Mouse (Mus musculus) embryonic facial prominence, embryonic 11.5 days (tissue): ENCODE measurements around the gene Hey2. TPM values are rescaled to one million over a fixed set of nuclear protein-coding genes. Genes with fewer than 3 reads are reported as not detected.
A peak's percentile ranks its signal among the peaks of the same experiment; 100 is the strongest.

Source experiments
- ATAC-seq: fragments of 200-750 bp; cut with Nextera tagmentation; replicated peaks from 2 replicates; pipeline ENCODE4 v1.8.0; 2017; ENCODE audit warnings: low read depth; ENCODE audit not compliant: insufficient number of reproducible peaks, low FRiP score, low TSS enrichment
- DNase-seq: peaks from one replicate; pipeline ENCODE4 v3.0.0-alpha.2; 2015; ENCODE audit warnings: low spot score
- H3K27ac ChIP-seq: fragments of 300-500 bp; sonication (generic); replicated peaks from 2 replicates; pipeline ENCODE4 v1.5.1; 2014; ENCODE audit warnings: mild to moderate bottlenecking, low read depth, low read length, control low read depth
- H3K27me3 ChIP-seq: fragments of 300-500 bp; sonication (generic); 2 replicates; pipeline ENCODE4 v1.6.1; 2014; ENCODE audit warnings: mild to moderate bottlenecking, low read length, moderate library complexity, mixed read lengths; ENCODE audit not compliant: control insufficient read depth, insufficient read depth
- H3K36me3 ChIP-seq: fragments of 300-500 bp; sonication (generic); replicated peaks from 2 replicates; pipeline ENCODE4 v1.6.1; 2014; ENCODE audit warnings: low read depth, mild to moderate bottlenecking, low read length, moderate library complexity, mixed read lengths; ENCODE audit not compliant: control insufficient read depth, insufficient read depth
- H3K4me1 ChIP-seq: fragments of 300-500 bp; sonication (generic); 2 replicates; pipeline ENCODE4 v1.6.1; 2014; ENCODE audit warnings: low read length, mixed read lengths; ENCODE audit not compliant: control insufficient read depth, insufficient read depth
- H3K4me2 ChIP-seq: fragments of 300-500 bp; sonication (generic); 2 replicates; pipeline ENCODE4 v1.6.1; 2014; ENCODE audit warnings: low read depth, mild to moderate bottlenecking, control low read depth, low read length, moderate library complexity
- H3K4me3 ChIP-seq: fragments of 300-500 bp; sonication (generic); 2 replicates; pipeline ENCODE4 v1.5.1; 2014; ENCODE audit warnings: low read depth, low read length, control low read depth
- H3K9ac ChIP-seq: fragments of 300-500 bp; sonication (generic); replicated peaks from 2 replicates; pipeline ENCODE4 v1.6.1; 2014; ENCODE audit warnings: mild to moderate bottlenecking, control low read depth, low read length
- H3K9me3 ChIP-seq: fragments of 300-500 bp; sonication (generic); replicated peaks from 2 replicates; pipeline ENCODE4 v1.6.1; 2016; ENCODE audit warnings: mild to moderate bottlenecking, low read length, inconsistent platforms, mixed read lengths; ENCODE audit not compliant: control insufficient read depth
- WGBS: fragments of 180-500 bp; shearing (Covaris S2); extraction: QIAGEN DNeasy Blood & Tissue Kit; methylation state at CpG from one replicate; pipeline ENCODE4 v1.1.7; 2014; 5-methylcytosine and 5-hydroxymethylcytosine counted together
- polyA plus RNA-seq: library from polyadenylated mRNA; unstranded; fragments of >200 nt; fragmentation: Nextera tagmentation; extraction: Ambion mirVana; gene quantifications from 2 replicates; pipeline ENCODE4 v1.2.1, GENCODE M21; 2014

The Hey2 gene
- polyA plus RNA-seq: 6.6 and 7.1 TPM in 2 replicates

DNA sequence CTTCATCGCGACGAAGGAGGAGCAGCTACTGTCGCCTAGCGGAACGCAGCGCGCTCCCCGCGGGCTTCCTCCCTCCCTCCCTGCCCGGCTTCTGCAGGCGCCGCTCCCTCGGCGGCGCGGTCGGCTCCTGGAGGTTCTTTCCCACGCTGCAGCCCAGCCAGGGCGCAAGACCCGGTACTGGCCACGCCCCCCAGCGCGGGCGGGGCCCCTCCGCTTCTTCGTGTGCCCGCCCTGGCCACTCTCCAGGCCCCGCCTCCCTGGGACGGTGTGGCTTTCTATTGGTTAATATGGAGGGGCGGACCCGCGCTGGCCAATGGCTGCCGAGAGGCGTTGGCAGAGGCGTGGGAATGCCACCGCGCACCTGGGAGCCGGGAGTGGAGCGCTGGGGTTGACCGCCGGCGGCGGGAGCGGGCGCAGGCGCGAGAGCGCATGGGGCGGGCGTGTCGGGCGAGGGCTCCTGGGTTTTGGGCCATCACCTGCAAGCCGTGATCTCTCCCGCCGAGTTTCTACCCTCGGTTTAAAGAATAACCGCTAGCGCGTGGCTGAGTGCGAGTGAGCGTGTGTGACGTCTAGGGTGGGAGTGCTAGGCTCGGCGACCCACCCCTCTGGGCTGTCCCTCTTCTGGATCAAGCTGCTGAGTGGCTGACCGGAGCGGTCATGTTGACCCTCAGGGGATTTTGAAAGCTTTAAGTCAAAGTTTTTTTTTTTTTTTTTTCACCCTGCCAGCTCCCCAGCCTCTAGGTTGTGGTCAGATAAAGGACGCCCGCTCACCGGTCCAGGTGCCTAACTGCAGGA, at the start of gene Hey2:
Gene Hey2 (minus strand): TSS at position 159 of the 795 bp plus-strand sequence.
- ATAC-seq (peak; percentile 99), DNase-seq (peak; percentile 99)
- H3K36me3 ChIP-seq: no peaks in the 10 kb centered on the region
- H3K9ac ChIP-seq: peak within 1 kb of the TSS; percentile 44
- H3K27ac ChIP-seq: no peak within 1 kb of the TSS
- H3K4me2 ChIP-seq: peak within 1 kb of the TSS; percentile 90
- peaks cover 8% of the 10 kb centered on the region; the same call in 1 of the 2 replicates for H3K27me3 ChIP-seq
- under 1% methylated on average over 69 of the region's 70 CpGs for WGBS
- peak within 1 kb of the TSS; percentile 60 for H3K4me3 ChIP-seq
- peaks cover 6% of the 10 kb centered on the region; the same call in 1 of the 2 replicates for H3K4me1 ChIP-seq
- H3K9me3 ChIP-seq: no peaks in the 10 kb centered on the region

DNA sequence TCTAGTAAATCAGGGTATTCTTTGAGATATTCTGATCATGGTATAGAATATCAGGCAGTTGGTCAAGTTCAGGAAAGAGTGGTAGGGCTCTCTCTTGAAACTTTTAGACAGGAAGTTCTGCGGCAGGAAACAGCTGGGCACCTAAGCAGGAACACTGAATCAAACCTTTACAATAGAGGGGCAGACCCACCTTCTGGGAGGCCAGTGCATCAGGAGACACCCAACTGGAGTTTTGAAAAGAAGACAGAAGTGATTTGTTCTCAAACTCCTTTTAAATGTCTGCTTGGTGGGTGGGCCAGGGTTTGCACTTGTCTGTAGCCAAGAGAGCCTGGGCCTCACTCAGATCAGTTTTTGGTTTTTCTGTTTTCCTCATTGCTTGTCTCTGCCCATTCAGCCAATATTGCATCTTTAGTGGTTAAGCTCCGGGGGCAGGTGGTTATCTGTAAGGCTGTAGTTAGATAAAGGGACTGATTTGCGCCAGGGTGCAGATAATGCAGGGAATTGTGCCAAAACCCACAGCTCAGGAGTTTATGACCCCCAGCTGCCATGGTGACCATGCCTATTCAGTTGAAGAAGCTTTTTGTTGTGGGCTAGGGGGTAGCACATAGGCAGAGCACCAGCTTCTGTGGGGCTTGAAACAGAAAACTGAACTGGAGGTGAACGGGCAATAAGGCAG, 40.6 kb upstream of the Hey2 start:
- no peak overlapping the region for H3K4me3 ChIP-seq
- H3K4me2 ChIP-seq: no peak overlapping the region
- ATAC-seq (no peak), DNase-seq (no peak)
- WGBS: 77% methylated on average over 4 of the region's 4 CpGs
- no peaks in the 10 kb centered on the region for H3K36me3 ChIP-seq
- H3K27ac ChIP-seq: no peak overlapping the region
- H3K4me1 ChIP-seq: no peaks in the 10 kb centered on the region
- H3K9me3 ChIP-seq: no peaks in the 10 kb centered on the region
- H3K27me3 ChIP-seq: no peaks in the 10 kb centered on the region
- H3K9ac ChIP-seq: no peak overlapping the region

- Histone ChIP-seq H3K27ac (no peak overlapping the region), H3K36me3 (no peaks in the 10 kb centered on the region), H3K4me1 (no peaks in the 10 kb centered on the region), H3K4me3 (no peak overlapping the region), H3K27me3 (no peaks in the 10 kb centered on the region), H3K4me2 (no peak overlapping the region), H3K9ac (no peak overlapping the region), H3K9me3 (no peaks in the 10 kb centered on the region)
- DNase-seq: no peak
- WGBS: 91% methylated on average over 10 of the region's 10 CpGs
- no peak for ATAC-seq
These were observed 38.5 kb upstream of the Hey2 start for GRCm38 (mm10) chr10:30881109-30881508.

- Histone ChIP-seq H3K27me3 (peaks cover 8% of the 10 kb centered on the region; the same call in 1 of the 2 replicates), H3K4me1 (peaks cover 6% of the 10 kb centered on the region; the same call in 1 of the 2 replicates), H3K4me3 (no peak overlapping the region), H3K9me3 (no peaks in the 10 kb centered on the region), H3K4me2 (no peak overlapping the region), H3K9ac (no peak overlapping the region), H3K36me3 (no peaks in the 10 kb centered on the region), H3K27ac (no peak overlapping the region)
- no peak for DNase-seq
- ATAC-seq: no peak
- WGBS: 10% methylated on average over 13 of the region's 13 CpGs
These were observed 2.7 kb upstream of the Hey2 start for GRCm38 (mm10) chr10:30845101-30845825.

DNA sequence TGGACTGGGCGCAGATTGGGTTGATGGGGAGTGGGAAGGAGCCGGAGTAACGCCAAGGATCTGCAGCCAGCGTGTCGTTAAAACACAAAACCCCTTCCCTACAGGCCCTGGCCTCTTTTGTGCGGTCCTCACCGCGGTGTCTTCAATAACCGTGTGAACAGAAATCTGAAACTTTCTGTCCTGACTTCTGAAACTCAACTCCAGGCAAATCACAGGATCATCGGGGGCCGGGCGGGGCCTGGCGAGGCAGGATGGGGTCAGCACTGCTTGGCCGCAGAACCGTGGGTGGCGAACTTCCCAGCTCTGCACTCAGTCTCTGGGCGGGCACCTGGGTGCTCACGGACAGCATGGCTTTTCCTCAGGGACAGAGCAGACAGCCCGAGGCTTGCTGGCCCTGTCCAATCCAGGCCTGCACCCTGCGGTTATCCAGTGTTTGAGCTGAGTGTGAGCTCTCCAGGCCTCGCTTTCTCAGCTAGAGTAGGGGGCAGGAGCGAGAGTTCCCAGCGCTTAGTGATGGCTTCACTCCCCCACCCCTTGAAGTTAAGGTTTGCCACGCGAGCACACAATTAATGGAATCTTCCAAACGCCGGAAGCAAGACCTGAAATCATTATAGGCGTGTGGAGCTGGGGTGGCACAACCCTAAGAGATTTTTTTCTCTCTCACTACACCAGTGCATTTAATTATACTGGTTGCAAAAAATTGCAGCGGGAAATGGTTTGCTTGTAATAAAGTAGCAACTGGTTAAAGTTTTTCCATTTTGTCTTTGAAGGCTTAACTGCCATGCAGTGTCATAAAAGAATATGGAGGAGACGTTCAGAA, 1.8 kb upstream of the Hey2 start:
- Histone ChIP-seq H3K4me2 (peak overlapping the region; percentile 90), H3K4me1 (peaks cover 6% of the 10 kb centered on the region; the same call in 1 of the 2 replicates), H3K9me3 (no peaks in the 10 kb centered on the region), H3K27me3 (peaks cover 8% of the 10 kb centered on the region; the same call in 1 of the 2 replicates), H3K27ac (0 out of 2 replicates have a peak overlapping the region, but pooled peaks have one; percentile 22), H3K4me3 (peak overlapping the region; percentile 60), H3K36me3 (no peaks in the 10 kb centered on the region), H3K9ac (peak overlapping the region; percentile 43)
- WGBS: 1% methylated on average over 30 of the region's 30 CpGs
- DNase-seq (peak; percentile 45), ATAC-seq (0 out of 2 replicates have a peak, but pooled peaks have one; percentile 11)

GRCm38 (mm10) chr10:30843438-30844190, 1.0 kb upstream of the Hey2 start:
- Histone ChIP-seq H3K4me1 (peaks cover 6% of the 10 kb centered on the region; the same call in 1 of the 2 replicates), H3K27me3 (peaks cover 8% of the 10 kb centered on the region; the same call in 1 of the 2 replicates), H3K9me3 (no peaks in the 10 kb centered on the region), H3K4me3 (peak overlapping the region; percentile 60), H3K9ac (peak overlapping the region; percentile 43), H3K4me2 (peak overlapping the region; percentile 90), H3K36me3 (no peaks in the 10 kb centered on the region), H3K27ac (no peak overlapping the region)
- ATAC-seq: 0 out of 2 replicates have a peak, but pooled peaks have one; percentile 1
- peak; percentile 59 for DNase-seq
- under 1% methylated on average over 21 of the region's 21 CpGs for WGBS
